Comparison of ENCODE assay signal across 8 mouse cellular contexts in the genomic region with DNA sequence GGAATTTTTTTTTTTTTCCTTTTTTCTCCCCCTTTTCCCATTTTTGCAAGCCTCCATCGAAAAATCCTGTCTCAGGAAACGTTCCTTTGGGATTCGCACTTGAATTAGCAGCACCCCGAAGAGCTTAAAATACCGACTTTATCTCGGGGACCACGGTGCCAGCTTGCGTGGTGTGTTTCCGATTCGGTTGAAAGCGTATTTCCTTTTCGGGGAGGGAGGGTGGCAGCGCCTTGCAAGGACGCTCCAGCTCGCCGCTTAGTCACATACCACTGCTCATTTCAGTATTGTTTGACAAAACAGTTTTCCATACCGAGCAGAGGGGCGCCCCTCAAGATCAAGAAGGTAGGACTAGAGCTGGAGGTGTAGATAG. TPM values are rescaled to one million over a fixed set of nuclear protein-coding genes. Genes with fewer than 3 reads are reported as not detected.
DNase-seq lines count a peak whose midpoint lies in the region; TF ChIP-seq lines count a peak whose summit lies in the region.

No protein-coding gene starts in this region.

- WGBS in liver, adult 2 months = under 1% methylated on average over 18 of the region's 18 CpGs

- H3K27ac ChIP-seq in liver, adult 2 months (replicated peaks; ENCODE audit: insufficient read depth, low read depth, low read length) = peak overlapping the region; percentile 71

- intact Hi-C loops in gastrocnemius, postnatal 14 days (cut with DNase I; ENCODE audit: low total_unique reads) = loop anchor here (10.0 kb wide), 1 partner anchor 62 kb away; no protein-coding TSS in a partner anchor

- peaks cover 23% of the 10 kb centered on the region for H3K79me2 ChIP-seq in liver, adult 2 months (ENCODE audit: control insufficient read depth, insufficient read depth, low read length)

- DNase-seq in ovary, postnatal 36 days (ENCODE audit: low spot score) = peak; percentile 47
- no peak for DNase-seq in ovary, adult 18-20 months (ENCODE audit: low spot score)
- peak; percentile 62 to 66 for DNase-seq in cerebellum, postnatal 10 days
- peak; percentile 25 for DNase-seq in gastrocnemius, postnatal 14 days
- peak; percentile 43 for DNase-seq in kidney, adult 11 months
- DNase-seq in liver, adult 2 months (ENCODE audit: extremely low read depth, low read depth, low spot score) = peak; percentile 64
- DNase-seq in naive thymus-derived CD4-positive, alpha-beta T cell, adult 2 months (ENCODE audit: low read depth) = peak; percentile 82
- DNase-seq in testis, postnatal 14 days (ENCODE audit: low spot score) = peak; percentile 21

- no peak for TF ChIP-seq CTCF in liver, adult 2 months (IDR thresholded peaks at IDR 0.05; ENCODE audit: low read depth, low read length)

- peaks cover 32% of the 10 kb centered on the region for H3K4me1 ChIP-seq in liver, adult 2 months (ENCODE audit: control insufficient read depth, insufficient read depth, low read length)

- peak overlapping the region; percentile 98 for H3K9ac ChIP-seq in liver, adult 2 months (ENCODE audit: low read depth, low read length)

- H3K4me3 ChIP-seq in liver, adult 2 months (ENCODE audit: insufficient read depth, low read depth, low read length) = peak overlapping the region; percentile 97

- no peak for TF ChIP-seq POLR2A in liver, adult 2 months (IDR thresholded peaks at IDR 0.05; ENCODE audit: extremely low read depth, insufficient read depth, low read length)

- H3K27me3 ChIP-seq in liver, adult 2 months (ENCODE audit: control insufficient read depth, insufficient read depth, low read length) = no peaks in the 10 kb centered on the region

- no peaks in the 10 kb centered on the region for H3K36me3 ChIP-seq in liver, adult 2 months (ENCODE audit: control insufficient read depth, insufficient read depth, low read length)

RNA-seq across cellular contexts. Expression of a gene that starts 1.2 kb away (rescaled TPM):
- 10 to 100 TPM; 60.8 to 63.8 TPM for total RNA-seq in gastrocnemius, postnatal 14 days (2021)
- total RNA-seq in liver, adult 2 months (2014; rRNA removed) = 37.7 and 50.8 TPM in 2 replicates
- polyA plus RNA-seq in liver, adult 2 months (2012; rRNA removed) = 51.6 and 55.3 TPM in 2 replicates

RNA-seq across cellular contexts. Expression of a gene that starts 2.3 kb away (rescaled TPM):
- total RNA-seq in gastrocnemius, postnatal 14 days (2021) = under 1 TPM; 0.33 to 0.64 TPM
- total RNA-seq in liver, adult 2 months (2014; rRNA removed) = not detected in 2 replicates
- polyA plus RNA-seq in liver, adult 2 months (2012; rRNA removed) = 0.04 and 0.11 TPM in 2 replicates

RNA-seq across cellular contexts. Expression of a gene that starts 33.6 kb away (rescaled TPM):
- total RNA-seq in gastrocnemius, postnatal 14 days (2021) = under 1 TPM in 1 of 2 experiments, not detected in 1; 0.53 TPM
- 2.3 and 2.8 TPM in 2 replicates for total RNA-seq in liver, adult 2 months (2014; rRNA removed)
- polyA plus RNA-seq in liver, adult 2 months (2012; rRNA removed) = not detected in 2 replicates
